Mouse (Mus musculus): ENCODE data around the gene Sap18b. TPM values are rescaled to one million over a fixed set of nuclear protein-coding genes. Genes with fewer than 3 reads are reported as not detected.
"Not testable (repeated sequence)": the region's sequence is repeated elsewhere in the genome, so short reads cannot be mapped to it uniquely, and the experiment has no call there.

Sap18b gene
- polyA plus RNA-seq, 1 experiment from 2014 or later: 313 TPM

DNA sequence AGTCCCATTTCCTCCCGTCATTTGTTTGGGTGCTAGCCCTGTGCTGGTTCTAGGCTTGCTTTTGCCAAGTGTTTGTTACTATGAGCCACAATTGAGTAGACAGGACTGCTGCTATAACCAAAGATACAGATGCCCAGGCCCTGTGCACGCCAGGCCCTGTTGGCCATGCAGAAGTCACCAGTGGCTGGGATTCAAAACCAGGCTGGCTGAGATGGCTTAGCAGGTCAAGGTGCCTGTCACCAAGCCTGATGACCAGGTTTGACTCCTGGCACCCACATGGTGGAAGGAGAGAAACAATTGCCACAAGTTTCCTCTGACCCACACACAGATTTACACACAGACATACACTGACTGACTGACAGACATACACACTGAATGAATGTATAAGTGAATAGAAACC lies 25.2 kb downstream of the Sap18b start:
- Histone ChIP-seq H3K4me1 (peaks cover 11% of the 10 kb centered on the region), H3K4me3 (no peak overlapping the region), H3K27me3 (no peaks in the 10 kb centered on the region), H3K9ac (no peak overlapping the region), H3K36me3 (no peaks in the 10 kb centered on the region), H3K4me2 (no peak overlapping the region), H3K9me3 (no peaks in the 10 kb centered on the region), H3K27ac (no peak overlapping the region)
- ATAC-seq (ENCODE audit: borderline replicate concordance, extremely low read depth, low FRiP score, low TSS enrichment): no peak
- 85% methylated on average over 2 of the region's 2 CpGs for WGBS

DNA sequence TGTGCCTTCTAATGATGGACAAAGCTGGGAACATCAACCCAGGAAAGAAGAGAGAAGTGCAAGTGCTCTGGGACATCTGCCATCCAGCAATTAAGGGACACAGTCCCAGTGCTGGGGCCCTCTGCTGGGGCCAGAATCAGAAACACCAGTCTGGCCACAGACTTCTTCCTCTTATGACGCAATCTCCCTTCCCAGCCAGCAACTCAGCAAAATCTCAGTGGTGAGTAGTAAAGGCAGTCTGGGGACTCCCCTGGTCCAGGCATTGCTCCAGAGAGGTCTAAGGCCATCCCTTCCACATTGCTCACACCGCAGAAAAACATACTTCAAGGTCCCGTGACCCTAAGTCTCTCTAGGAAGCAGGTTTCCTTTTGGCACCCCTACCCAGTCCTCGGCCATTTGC lies 27.1 kb downstream of the Sap18b start:
- peak overlapping the region; percentile 70; the same call in 1 of the 2 replicates for H3K9ac ChIP-seq
- H3K4me2 ChIP-seq: peak overlapping the region; percentile 84
- 47% methylated on average over 4 of the region's 4 CpGs for WGBS
- H3K27me3 ChIP-seq: no peaks in the 10 kb centered on the region
- peaks cover 11% of the 10 kb centered on the region for H3K4me1 ChIP-seq
- peak overlapping the region; percentile 62 for H3K4me3 ChIP-seq
- no peaks in the 10 kb centered on the region for H3K9me3 ChIP-seq
- peak overlapping the region; percentile 37; the same call in 1 of the 2 replicates for H3K27ac ChIP-seq
- ATAC-seq (ENCODE audit: borderline replicate concordance, extremely low read depth, low FRiP score, low TSS enrichment): peak; percentile 60
- no peaks in the 10 kb centered on the region for H3K36me3 ChIP-seq

DNA sequence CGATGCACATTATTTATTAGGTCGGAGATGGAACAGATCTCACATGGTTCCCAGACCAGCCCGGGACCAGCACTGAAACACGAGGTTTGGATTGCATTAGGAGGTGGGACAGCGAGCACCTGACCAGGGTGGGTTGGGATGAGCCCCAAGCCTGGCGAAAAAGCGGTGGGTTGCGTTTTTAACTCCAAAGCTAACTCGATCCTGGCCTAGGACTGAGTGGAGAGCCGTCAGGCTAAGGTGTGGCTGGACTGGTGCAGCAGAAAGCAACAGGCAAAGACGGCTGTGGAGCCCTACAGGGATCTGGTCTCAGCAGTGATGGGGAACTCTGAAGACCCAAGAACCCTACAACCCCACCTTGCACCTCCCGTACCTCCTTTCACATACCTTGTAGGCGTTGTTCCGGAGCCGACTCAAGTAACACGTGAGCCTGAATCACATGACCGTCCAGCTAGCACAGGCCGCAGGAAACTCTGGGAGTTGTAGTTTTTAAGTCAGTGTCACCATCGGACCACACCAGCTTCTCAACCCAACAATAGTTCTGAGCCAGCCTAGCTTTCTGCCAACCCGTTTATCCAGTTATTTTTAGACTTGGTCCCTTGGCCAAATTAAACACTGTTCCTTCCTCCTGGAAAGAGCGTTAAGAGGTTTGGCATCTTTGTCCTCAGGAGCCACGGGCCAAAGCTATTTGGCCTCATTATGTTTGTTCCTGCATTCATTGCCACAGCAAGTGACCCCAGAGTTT lies 28.1 kb downstream of the Sap18b start, which contains the start of gene Slc38a7:
TSS of gene Slc38a7 (minus strand) at position 438 of the 742 bp plus-strand sequence.
- ATAC-seq (ENCODE audit: borderline replicate concordance, extremely low read depth, low FRiP score, low TSS enrichment): peak; percentile 91
- H3K27me3 ChIP-seq: no peaks in the 10 kb centered on the region
- no peaks in the 10 kb centered on the region for H3K36me3 ChIP-seq
- H3K9me3 ChIP-seq: no peaks in the 10 kb centered on the region
- H3K9ac ChIP-seq: peak within 1 kb of the TSS; percentile 70
- peak within 1 kb of the TSS; percentile 37 for H3K27ac ChIP-seq
- H3K4me2 ChIP-seq: peak within 1 kb of the TSS; percentile 84
- H3K4me1 ChIP-seq: peaks cover 11% of the 10 kb centered on the region
- 8% methylated on average over 22 of the region's 22 CpGs for WGBS
- H3K4me3 ChIP-seq: peak within 1 kb of the TSS; percentile 62

DNA sequence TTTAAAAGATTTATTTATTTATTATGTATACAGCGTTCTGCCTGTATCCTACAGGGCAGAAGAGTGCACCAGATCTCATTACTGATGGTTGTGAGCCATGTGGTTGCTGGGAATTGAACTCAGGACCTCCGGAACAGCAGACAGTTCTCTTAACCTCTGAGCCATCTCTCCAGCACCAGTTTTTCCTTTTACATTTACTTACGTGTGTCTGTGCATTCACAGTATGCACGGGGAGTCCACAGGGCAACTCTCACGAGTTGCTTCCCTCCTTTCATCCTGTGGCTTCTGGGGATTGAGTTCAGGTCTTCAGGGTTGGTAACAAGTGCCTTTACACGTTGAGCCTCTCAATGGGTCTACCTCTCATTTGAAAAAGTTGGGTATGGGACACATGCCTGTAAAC lies 29.0 kb downstream of the Sap18b start:
- H3K9me3 ChIP-seq: no peaks in the 10 kb centered on the region
- no peak for ATAC-seq (ENCODE audit: borderline replicate concordance, extremely low read depth, low FRiP score, low TSS enrichment)
- H3K36me3 ChIP-seq: no peaks in the 10 kb centered on the region
- peak overlapping the region; percentile 30; the same call in 1 of the 2 replicates for H3K27ac ChIP-seq
- 83% methylated on average over 6 of the region's 6 CpGs for WGBS
- H3K4me1 ChIP-seq: peaks cover 11% of the 10 kb centered on the region
- H3K27me3 ChIP-seq: no peaks in the 10 kb centered on the region
- no peak overlapping the region for H3K9ac ChIP-seq
- H3K4me3 ChIP-seq: no peak overlapping the region
- no peak overlapping the region for H3K4me2 ChIP-seq

DNA sequence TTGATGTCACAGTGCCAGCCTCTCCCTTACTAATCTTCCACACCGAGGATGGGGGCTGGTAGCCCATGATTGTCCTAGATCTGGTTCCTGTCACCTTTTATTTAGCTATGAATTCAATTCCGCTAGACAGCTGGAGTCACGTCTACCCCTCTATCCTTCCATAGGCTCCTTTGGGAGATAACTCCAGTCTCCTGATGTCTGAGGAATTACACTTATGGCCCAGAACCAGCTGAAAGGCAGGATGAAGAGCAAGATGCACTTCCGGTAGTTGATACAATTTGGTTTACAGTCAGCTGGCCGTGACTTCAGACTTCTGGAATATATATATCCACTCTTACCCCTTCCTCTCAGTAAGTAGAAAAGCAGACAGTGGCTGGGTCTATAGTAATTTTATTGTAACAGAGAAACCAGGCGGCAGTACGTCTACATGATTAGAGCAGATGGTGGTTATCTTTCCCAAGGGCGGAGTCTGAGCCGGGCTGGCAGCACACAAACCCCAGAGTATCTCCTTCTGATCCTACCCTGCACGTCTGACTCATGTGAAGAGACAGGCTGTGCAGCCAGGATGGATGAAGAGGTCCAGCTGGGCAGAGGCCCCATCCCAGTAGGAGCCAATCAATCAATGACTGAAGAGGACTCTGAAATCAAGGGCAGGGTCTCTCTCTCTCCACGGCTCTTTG lies 38.8 kb downstream of the Sap18b start:
- 68% methylated on average over 10 of the region's 11 CpGs for WGBS
- H3K27ac ChIP-seq; H3K4me2 ChIP-seq; H3K4me3 ChIP-seq; H3K4me1 ChIP-seq; ATAC-seq (ENCODE audit: borderline replicate concordance, extremely low read depth, low FRiP score, low TSS enrichment); H3K27me3 ChIP-seq; H3K9me3 ChIP-seq; H3K9ac ChIP-seq: not testable (repeated sequence)
- H3K36me3 ChIP-seq: peaks cover 23% of the 10 kb centered on the region

DNA sequence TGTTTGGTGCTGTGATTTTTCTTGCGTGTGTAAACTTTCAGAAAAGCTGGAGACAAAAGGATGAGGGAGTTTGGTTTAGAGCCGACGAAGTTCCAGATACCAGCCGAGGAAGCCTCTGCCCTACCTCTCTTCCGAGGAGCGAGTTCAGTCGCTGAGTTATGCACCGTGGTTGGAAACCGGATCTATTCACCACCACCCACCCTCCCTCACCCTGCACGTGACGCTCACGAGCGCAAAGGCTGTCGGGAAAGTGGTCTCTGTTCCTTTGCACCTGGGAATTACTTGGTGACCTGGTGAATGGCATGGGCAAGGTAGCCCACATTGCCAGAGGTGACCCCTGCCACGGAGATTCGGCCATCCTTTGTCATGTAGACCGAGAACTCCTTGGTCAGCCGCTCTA lies 39.7 kb downstream of the Sap18b start:
- peaks cover 31% of the 10 kb centered on the region for H3K36me3 ChIP-seq
- H3K9me3 ChIP-seq; H3K4me1 ChIP-seq; ATAC-seq (ENCODE audit: borderline replicate concordance, extremely low read depth, low FRiP score, low TSS enrichment); H3K27ac ChIP-seq; H3K27me3 ChIP-seq; H3K4me3 ChIP-seq; H3K9ac ChIP-seq; H3K4me2 ChIP-seq: not testable (repeated sequence)
- 94% methylated on average over 18 of the region's 18 CpGs for WGBS

DNA sequence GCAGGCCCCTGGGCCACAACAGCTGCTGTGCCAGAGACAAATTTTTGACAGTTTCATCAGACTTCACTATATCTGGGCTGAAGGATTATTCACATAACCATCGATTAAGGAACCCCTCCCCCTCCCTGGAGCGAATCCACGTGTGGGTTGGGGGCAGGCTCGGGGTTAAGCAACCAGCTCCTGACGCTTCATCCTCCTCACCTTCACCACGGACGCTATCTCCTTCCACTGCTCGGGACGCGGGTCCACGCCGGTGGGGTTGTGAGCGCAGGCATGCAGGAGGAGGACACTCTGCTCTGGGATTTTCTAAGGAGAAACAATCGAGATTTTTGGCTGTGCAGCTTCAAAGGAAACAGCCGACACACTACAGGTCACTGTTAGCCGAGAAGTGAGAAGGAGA lies 46.5 kb downstream of the Sap18b start:
- no peaks in the 10 kb centered on the region for H3K27me3 ChIP-seq
- H3K9ac ChIP-seq: no peak overlapping the region
- WGBS: 85% methylated on average over 16 of the region's 16 CpGs
- no peak overlapping the region for H3K27ac ChIP-seq
- H3K4me1 ChIP-seq: no peaks in the 10 kb centered on the region
- H3K36me3 ChIP-seq: peaks cover 86% of the 10 kb centered on the region
- no peak for ATAC-seq (ENCODE audit: borderline replicate concordance, extremely low read depth, low FRiP score, low TSS enrichment)
- no peak overlapping the region for H3K4me2 ChIP-seq
- no peak overlapping the region for H3K4me3 ChIP-seq
- no peaks in the 10 kb centered on the region for H3K9me3 ChIP-seq

DNA sequence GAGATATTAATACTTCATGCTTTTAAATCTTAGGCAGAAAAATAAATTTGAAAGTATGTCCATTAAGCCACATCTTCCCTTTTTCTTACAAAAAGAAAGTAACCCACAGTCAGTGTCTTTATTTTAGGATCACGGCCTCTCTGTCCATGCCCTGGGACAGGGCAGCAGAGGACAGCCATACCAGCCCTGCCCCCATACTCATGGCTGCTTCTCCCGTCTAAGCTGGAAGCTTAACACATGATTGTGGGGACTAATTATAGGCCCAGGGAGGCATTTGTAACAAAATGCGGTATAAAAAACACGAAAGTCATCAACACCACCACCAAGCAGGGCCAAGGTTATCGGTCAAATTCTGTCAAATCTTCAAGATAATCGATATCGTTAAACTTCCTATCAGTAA lies 50.1 kb downstream of the Sap18b start:
- H3K4me2 ChIP-seq: no peak overlapping the region
- H3K27ac ChIP-seq: no peak overlapping the region
- no peaks in the 10 kb centered on the region for H3K27me3 ChIP-seq
- H3K4me3 ChIP-seq: no peak overlapping the region
- H3K9me3 ChIP-seq: no peaks in the 10 kb centered on the region
- 90% methylated on average over 7 of the region's 7 CpGs for WGBS
- peaks cover 66% of the 10 kb centered on the region for H3K36me3 ChIP-seq
- no peak for ATAC-seq (ENCODE audit: borderline replicate concordance, extremely low read depth, low FRiP score, low TSS enrichment)
- H3K4me1 ChIP-seq: peaks cover 12% of the 10 kb centered on the region; the same call in 1 of the 2 replicates
- no peak overlapping the region for H3K9ac ChIP-seq

Other genes starting within 250 kb of the Sap18b start
- gene Prss54, start 249.0 kb upstream of the Sap18b start, polyA plus RNA-seq (2015; fragmentation: Nextera tagmentation; extraction: Ambion mirVana): not detected in 2 replicates
- 23.6 and 25.3 TPM in 2 replicates for gene Gins3, start 191.9 kb upstream of the Sap18b start, polyA plus RNA-seq (2015; fragmentation: Nextera tagmentation; extraction: Ambion mirVana)
- 18.5 and 20.4 TPM in 2 replicates for gene Ndrg4, start 148.4 kb upstream of the Sap18b start, polyA plus RNA-seq (2015; fragmentation: Nextera tagmentation; extraction: Ambion mirVana)
- gene Setd6, start 109.5 kb upstream of the Sap18b start, polyA plus RNA-seq (2015; fragmentation: Nextera tagmentation; extraction: Ambion mirVana): 17.3 and 18.3 TPM in 2 replicates
- gene Cnot1, start 17.9 kb upstream of the Sap18b start, polyA plus RNA-seq (2015; fragmentation: Nextera tagmentation; extraction: Ambion mirVana): 64.1 and 65.5 TPM in 2 replicates
- gene Slc38a7, start 28.2 kb downstream of the Sap18b start, polyA plus RNA-seq (2015; fragmentation: Nextera tagmentation; extraction: Ambion mirVana): 12.5 and 13.8 TPM in 2 replicates
- 137 and 146 TPM in 2 replicates for gene Got2, start 63.2 kb downstream of the Sap18b start, polyA plus RNA-seq (2015; fragmentation: Nextera tagmentation; extraction: Ambion mirVana)

Data from lung, embryonic 15.5 days (tissue).